Mouse (Mus musculus): Measurements from ENCODE around the gene Gmpr2.

Gmpr2 gene

GRCm38 (mm10) chr14:55671833-55672740 lies at the start of gene Gmpr2, which contains the start of gene Nedd8:
Gene Gmpr2 (plus strand): TSS chr14:55671941.
Gene Nedd8 (minus strand): TSS chr14:55672124.
- peak; percentile 97 for DNase-seq

- no peak for DNase-seq
These were observed 43.5 kb upstream of the Gmpr2 start for GRCm38 (mm10) chr14:55628077-55628827.

GRCm38 (mm10) chr14:55629312-55629711 lies 42.4 kb upstream of the Gmpr2 start:
- DNase-seq, result peak; percentile 68

- DNase-seq, result peak; percentile 24
These were observed 36.7 kb upstream of the Gmpr2 start for GRCm38 (mm10) chr14:55634874-55635522.

GRCm38 (mm10) chr14:55635523-55636007 lies 36.2 kb upstream of the Gmpr2 start, which contains the start of gene Ipo4:
Gene Ipo4 (minus strand): TSS chr14:55635957.
- DNase-seq, result peak; percentile 88

- DNase-seq, result no peak
These were observed 33.9 kb upstream of the Gmpr2 start, which contains the start of gene Gm49378 for GRCm38 (mm10) chr14:55637795-55638194. Gene Gm49378 (minus strand): TSS chr14:55637895.

GRCm38 (mm10) chr14:55640816-55641215 lies 30.9 kb upstream of the Gmpr2 start:
- no peak for DNase-seq

- DNase-seq, result no peak
These were observed 30.4 kb upstream of the Gmpr2 start for GRCm38 (mm10) chr14:55641291-55641690.

- DNase-seq, result no peak
These were observed 29.1 kb upstream of the Gmpr2 start for GRCm38 (mm10) chr14:55642679-55643059.

GRCm38 (mm10) chr14:55643060-55643907 lies 28.5 kb upstream of the Gmpr2 start, which contains the start of gene Tm9sf1:
Gene Tm9sf1 (minus strand): TSS chr14:55643806.
- peak; percentile 89 for DNase-seq

- DNase-seq, result peak; percentile 20
These were observed 27.4 kb upstream of the Gmpr2 start for GRCm38 (mm10) chr14:55644261-55644888.

GRCm38 (mm10) chr14:55649884-55650283 lies 21.9 kb upstream of the Gmpr2 start, which contains the start of gene Tssk4:
Gene Tssk4 (plus strand): TSS chr14:55650184.
- no peak for DNase-seq

- no peak for DNase-seq
These were observed 20.2 kb upstream of the Gmpr2 start for GRCm38 (mm10) chr14:55651528-55651927.

- no peak for DNase-seq
These were observed 14.8 kb upstream of the Gmpr2 start for GRCm38 (mm10) chr14:55656935-55657334.

- DNase-seq, result peak; percentile 87
These were observed 13.7 kb upstream of the Gmpr2 start for GRCm38 (mm10) chr14:55658011-55658410.

- DNase-seq, result peak; percentile 75
These were observed 11.7 kb upstream of the Gmpr2 start, which contains the start of gene Mdp1 for GRCm38 (mm10) chr14:55659960-55660573. Gene Mdp1 (minus strand): TSS chr14:55660508.

GRCm38 (mm10) chr14:55660636-55661035 lies 11.1 kb upstream of the Gmpr2 start:
- DNase-seq, result no peak

GRCm38 (mm10) chr14:55671486-55671832 lies 282 bp upstream of the Gmpr2 start:
- no peak for DNase-seq

GRCm38 (mm10) chr14:55672741-55673060 lies 960 bp downstream of the Gmpr2 start:
- DNase-seq, result no peak

- no peak for DNase-seq
These were observed 5.9 kb downstream of the Gmpr2 start for GRCm38 (mm10) chr14:55677615-55678014.

Measured in kidney, adult 9 months (tissue).